Mouse (Mus musculus): ENCODE data around the gene Msh4.

Msh4 gene

GRCm38 (mm10) chr3:153817376-153817890, 88.5 kb downstream of the Msh4 start:
- no peak for DNase-seq (ENCODE audit: low read depth in 1 of 2, low spot score in 2 of 2)

GRCm38 (mm10) chr3:153814026-153814425, 91.9 kb downstream of the Msh4 start:
- no peak for DNase-seq (ENCODE audit: low read depth in 1 of 2, low spot score in 2 of 2)

GRCm38 (mm10) chr3:153808406-153808805, 97.5 kb downstream of the Msh4 start:
- DNase-seq (ENCODE audit: low read depth in 1 of 2, low spot score in 2 of 2), result no peak

GRCm38 (mm10) chr3:153807444-153808149, 98.3 kb downstream of the Msh4 start:
- DNase-seq (ENCODE audit: low read depth in 1 of 2, low spot score in 2 of 2), result no peak

Measured in monocyte, adult 2 months (primary cell).